Mouse (Mus musculus) layer of hippocampus, postnatal 10 days (tissue): ENCODE data around the gene Lrch1. TPM values are rescaled to one million over a fixed set of nuclear protein-coding genes. Genes with fewer than 3 reads are reported as not detected.

ENCODE experiments used
- DNase-seq, 2 experiments: peaks; one replicate each; pipeline ENCODE4 v3.0.0; 2021; ENCODE audit warnings: low spot score in 2 of 2
- total RNA-seq, 2 experiments: library from RNA; stranded (reverse); gene quantifications; 2 replicates each; pipeline ENCODE4 v1.2.3; 2021

The Lrch1 gene
- total RNA-seq, 2 experiments from 2014 or later, result 33.8 to 35.5 TPM

DNA sequence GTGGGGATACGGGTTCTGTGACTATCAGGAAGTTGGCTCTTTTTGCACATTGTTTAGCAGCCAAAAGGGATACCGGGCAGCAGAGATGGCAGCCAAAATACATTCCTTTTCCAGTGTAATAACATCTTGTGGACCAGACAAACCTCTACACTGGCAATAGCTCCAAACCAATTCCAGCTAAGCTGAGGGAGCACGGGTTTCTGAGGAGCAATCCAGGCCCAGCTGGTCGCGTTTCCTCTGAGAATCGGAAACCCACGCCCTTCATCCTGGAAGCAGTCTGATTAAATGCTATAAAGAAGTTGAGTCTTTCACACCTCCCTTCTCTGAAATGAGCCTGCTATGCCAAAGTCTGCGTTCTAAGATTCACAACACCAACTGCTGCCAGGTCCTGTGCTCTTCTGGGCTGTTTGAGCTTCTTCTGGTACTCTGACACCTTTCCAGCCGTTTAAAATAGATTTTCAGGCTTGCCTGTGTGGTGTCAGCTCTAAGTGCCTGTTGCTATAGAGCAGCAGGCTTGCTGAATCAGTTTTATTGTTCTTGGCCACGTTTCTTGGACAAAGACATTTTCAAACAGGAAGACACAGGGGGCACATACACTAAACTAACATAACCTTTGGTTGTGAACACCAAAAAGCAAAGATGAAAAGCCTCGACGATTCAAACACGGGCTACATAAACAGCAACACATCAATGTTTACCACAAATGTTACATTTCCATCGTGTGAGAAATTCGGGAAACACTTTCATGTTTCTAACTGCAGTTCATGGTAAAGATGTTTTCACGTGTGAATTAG lies 94.5 kb downstream of the Lrch1 start:
- no peak for DNase-seq

DNA sequence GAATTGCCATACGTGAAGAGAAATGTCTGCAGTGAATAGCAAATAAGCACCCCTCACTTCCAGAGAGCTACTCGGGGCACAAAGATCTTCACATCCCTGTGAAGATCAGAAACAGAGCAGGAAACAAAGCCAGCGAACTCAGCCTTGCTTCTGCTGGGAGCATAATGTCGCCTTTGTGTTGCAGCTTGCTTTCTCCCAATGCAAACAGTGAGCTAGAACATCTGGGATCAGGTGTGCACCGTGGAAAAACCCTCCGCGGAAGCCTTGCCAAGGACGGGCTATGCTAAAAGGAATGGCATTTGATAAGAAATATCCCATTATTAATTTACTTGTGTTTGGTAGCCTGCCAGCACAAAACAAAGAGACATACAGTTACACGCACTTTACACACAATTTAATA lies 95.8 kb downstream of the Lrch1 start:
- DNase-seq, result no peak

- DNase-seq, result no peak
These were observed 98.7 kb downstream of the Lrch1 start for GRCm38 (mm10) chr14:74849020-74849419.

GRCm38 (mm10) chr14:74848224-74848623 lies 99.5 kb downstream of the Lrch1 start:
- no peak for DNase-seq

DNA sequence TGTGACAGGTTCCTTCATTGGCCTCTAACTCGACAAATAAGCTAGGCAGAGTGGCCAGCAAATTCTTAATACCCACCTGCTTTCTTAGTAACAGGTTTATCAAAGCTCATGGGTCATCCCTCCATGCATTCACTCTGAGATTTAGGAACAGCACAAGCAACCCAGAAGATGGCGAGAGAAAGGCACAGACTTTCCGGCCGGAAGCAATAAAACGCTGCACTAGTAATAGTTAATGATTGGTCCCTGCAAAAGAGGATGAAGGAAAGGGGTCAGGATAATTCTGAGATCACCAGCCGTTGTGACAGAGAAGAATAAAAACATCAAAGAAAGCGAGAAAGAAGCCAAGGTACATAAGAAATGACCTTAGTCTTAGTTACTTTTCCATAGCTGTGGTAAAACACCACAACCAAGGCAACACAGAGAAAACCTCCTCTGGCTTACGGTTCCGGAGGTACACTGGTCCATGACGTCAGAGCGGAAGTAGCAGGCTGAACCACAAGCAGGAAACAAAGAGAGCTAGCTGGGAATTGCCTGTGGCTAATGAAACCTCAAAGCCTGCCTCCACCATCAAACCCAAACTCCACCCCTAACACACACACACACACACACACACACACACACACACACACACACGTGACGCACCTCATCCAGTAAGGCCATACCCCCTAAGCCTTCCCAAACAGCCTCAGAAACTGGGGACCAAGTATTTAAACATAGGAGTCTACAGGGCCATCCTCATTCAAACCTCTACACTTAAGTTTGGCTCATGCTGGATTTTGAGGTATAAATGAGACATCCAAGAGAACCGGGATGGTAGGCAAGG lies 100.2 kb downstream of the Lrch1 start:
- no peak for DNase-seq

GRCm38 (mm10) chr14:74846668-74847067 lies 101.0 kb downstream of the Lrch1 start:
- no peak for DNase-seq

DNA sequence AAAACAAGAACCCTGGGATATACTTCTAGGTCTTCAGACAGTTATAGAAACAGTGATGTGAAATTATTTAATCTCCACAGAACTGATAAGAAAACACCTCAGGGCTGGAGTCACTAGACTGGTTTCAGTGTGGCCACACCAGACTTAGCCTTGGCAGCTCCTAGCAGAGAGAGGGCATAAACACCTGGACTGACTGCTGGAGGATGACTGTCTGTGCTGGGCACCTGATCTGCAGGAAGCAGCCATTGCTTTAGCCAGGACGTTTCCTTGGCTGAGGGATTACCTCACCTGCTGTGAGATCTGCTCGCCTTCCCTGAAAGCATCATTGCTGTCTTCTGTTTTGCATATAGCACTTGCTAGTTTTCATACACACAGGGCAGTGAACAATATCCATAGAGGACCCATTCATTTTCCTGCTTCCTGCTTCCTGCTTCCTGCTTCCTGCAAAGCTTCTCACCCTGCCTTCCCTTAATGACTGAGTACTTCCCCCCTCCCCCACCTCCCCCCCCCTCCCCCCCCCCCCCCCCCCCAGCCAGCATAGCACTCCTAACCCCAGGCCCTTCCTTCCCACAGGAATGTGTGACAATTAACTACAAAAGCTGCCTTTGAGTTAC lies 101.9 kb downstream of the Lrch1 start:
- no peak for DNase-seq

- DNase-seq, result no peak
These were observed 106.0 kb downstream of the Lrch1 start for GRCm38 (mm10) chr14:74841708-74842107.

DNA sequence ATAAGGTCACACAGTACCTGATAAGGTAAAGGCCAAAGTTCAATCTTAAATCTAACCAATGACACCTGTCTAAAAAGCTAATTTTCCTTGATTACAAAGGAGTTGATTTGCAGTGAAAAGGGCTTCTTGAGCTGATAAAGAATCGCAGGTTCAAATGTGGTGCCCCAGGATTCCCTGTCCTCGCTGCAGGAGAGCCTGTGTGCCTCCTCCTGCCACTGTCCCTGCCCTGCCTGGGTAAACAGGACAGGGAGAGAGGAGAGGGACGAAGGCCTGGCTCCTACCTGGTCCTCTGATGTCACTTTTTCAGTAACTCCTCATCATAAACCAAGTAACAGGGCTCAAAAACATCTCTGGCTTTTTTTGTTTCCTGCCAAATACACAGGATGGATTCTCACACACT lies 106.4 kb downstream of the Lrch1 start:
- DNase-seq, result no peak

GRCm38 (mm10) chr14:74840820-74841219 lies 106.9 kb downstream of the Lrch1 start:
- DNase-seq, result no peak

DNA sequence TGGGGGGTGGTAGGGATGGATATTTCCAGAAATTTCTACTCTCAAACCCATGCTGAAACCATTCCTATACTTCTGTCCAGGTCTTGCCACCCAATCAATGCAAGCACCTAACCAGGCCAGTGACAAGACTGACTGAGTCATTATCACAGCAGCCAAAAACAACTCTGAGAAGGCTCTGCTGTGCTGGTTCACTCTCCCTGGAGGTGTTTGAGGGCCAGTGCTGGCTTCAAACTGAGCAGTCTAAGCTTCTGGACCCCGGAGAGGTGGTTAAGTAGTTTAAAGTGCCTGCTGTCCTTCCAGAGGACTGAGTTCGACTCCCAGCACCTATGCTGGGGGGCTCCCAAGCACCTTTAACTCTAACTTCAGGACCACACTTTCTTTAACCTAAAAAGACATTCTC lies 107.3 kb downstream of the Lrch1 start:
- DNase-seq, result no peak

DNA sequence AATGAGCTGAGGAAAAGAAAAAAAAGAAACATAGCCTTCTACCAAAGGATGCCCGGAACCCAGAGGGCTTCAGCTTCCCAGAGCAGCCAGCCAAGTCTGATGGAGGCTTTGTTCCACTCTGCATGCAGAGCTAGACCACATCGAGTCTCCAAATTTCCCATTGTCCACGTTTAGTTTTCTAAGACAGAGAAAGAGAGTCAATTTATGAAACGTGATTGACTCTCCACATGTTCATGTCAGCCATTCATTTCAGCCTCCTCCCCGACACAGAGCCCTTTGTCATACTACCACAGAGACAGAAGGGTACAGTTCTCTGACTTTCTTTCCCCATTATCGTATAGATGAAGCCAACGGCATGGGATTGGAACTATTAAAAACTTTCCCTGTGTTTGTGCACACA lies 108.9 kb downstream of the Lrch1 start:
- no peak for DNase-seq

DNA sequence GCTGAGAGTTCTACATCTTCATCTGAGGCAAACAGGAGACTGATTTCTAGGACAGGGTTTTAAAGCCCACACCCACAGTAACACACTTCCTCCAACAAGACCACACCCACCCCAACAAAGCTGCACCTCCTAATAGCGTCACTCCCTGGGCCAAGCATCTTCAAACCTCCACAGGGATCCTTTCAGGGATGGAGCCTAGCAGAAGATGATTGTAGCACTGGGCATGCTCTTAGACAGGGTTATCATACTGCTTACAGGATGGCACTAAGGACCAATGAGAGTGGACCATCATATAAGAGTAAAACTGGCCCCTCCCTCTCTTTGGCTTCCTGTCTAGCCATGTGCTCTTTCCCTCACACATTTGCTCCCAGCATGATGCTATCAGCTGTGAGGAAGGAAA lies 112.7 kb downstream of the Lrch1 start:
- DNase-seq, result no peak

GRCm38 (mm10) chr14:74834215-74834614 lies 113.5 kb downstream of the Lrch1 start:
- DNase-seq, result no peak

DNA sequence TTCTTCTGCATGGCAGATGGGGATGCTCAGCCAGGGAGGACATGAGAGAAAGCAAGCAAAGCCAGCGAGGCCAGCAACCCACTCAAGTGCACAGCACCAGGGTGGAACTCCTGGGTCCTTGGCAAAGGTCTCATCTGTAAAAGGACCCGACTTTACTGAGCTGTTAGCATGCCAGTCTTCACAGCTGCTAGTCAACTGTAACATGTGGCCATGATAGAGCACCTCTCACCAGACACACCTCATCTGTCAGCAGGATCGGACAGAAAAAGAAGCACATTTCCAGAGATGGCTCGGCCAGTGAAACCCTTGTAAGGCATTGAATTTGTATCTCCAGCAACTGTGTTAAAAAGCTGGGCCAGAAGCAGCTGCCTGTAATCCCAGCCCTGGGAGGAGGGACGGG lies 116.0 kb downstream of the Lrch1 start:
- no peak for DNase-seq

DNA sequence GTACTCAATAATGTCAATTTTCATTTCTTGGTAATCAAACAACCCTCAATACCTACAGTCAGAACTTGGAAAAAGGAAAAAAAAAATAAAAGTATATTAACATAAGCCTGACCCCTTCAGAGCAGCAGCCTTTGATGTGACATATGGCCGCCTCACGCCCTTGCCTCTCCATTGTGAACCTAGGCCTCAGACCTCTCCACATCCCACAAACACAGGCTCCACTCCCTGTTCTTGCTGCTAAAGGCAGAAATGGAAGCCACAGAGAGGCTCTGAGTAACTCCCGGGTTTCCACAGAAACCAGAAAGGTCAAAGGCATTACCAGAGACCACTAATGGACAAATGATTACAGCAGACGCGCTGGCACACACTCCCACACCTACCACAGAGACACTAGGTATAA lies 116.6 kb downstream of the Lrch1 start:
- DNase-seq, result no peak

- no peak for DNase-seq
These were observed 117.1 kb downstream of the Lrch1 start for GRCm38 (mm10) chr14:74830591-74830990.

DNA sequence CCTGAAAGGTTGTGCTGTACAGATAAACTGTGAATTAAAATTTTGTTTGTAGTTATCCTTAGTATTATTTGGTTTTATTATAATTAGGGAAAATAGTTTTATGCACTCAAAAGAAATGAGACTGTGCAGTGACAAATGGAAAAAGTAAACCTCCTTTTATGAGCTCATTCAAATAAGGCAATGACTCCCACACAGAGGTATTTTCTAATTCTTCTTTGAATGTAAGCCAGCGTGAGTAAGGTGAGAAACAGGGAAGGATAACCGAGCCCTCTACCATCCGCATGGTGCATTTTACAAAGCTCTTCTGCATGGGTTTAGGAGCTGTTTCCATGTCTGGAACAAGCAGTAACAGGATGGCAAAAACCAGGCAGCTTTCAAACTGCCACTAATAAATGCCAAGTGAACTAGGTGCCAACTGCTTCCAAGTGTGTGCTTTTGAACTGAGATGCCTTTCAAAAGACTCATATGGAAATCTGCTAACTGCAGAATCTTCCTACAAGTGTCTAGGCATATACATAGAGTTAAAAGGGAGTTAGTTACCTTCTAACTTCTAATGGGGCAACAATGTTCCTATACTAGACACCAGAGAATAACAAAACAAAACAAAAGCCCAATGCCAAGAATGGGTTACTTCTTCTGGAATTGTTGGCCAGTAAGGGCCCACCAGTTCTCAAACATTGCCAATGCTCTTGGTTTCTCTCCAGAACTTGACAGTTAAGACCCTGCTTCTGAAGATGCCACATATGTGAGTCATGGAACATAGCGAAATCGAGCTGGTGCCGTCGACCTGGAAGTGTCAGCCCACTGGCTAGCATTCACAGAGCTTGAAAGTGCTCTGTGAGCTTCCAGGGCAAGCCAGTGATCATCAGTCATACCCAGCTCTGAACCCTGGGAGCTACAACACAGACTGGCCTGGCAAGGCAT lies 124.7 kb downstream of the Lrch1 start:
- DNase-seq, result no peak

DNA sequence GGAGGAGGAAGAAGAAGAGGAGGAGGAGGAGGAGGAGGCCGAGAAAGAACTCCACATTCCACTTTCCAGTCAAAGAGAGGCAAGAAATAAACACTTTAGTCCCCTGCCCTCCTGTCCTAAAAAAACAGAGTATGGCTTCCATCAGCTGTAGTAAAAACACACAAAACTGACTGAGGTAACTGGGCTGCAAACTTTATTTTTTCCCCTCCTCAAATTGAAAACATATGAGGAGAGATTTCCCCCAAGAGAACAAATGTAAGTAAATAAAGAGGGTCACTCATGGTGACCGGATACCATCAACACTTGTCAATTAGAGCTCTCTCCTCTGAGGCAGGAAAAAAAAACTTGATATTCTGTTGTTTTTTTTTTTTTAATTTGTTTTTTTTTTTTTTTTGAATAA lies 125.6 kb downstream of the Lrch1 start:
- DNase-seq, result no peak

DNA sequence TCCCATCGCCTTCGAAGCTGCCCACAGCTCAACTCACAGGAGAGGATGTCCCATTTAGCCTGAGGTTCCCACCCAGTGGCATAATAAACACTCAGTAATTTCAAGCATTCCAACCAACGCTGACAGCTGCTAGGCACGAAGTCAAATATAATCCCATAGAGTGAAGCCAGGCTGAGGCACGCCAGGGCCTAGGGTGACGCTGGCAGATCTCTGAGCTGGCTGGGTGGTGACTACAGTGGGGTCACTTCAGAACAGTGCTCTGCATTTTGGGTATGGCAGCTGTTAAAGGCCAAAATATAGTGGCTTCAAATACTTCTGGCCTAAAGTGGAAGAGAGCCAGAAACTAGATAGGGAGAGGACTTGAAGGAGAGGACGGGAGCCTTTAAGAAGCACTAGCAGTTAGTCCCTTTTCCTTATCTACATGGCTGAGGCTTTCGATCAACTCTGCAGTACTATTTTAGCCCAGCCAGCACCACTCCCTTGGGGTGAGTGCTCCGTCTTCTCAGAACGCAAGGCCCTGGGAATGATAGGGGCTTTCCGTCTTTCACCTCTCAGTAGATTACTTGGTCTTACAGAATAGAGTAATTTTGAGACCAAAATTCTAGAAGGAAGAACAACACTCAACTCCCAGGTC lies 127.4 kb downstream of the Lrch1 start:
- DNase-seq, result no peak

- DNase-seq, result no peak
These were observed 131.0 kb downstream of the Lrch1 start for GRCm38 (mm10) chr14:74816705-74817104.
